Mouse (Mus musculus) ES-CJ7 (cell line): ENCODE data around the gene Fbxw11.
"Not testable (repeated sequence)": the region's sequence is repeated elsewhere in the genome, so short reads cannot be mapped to it uniquely, and the experiment has no call there.

ENCODE experiments used
- DNase-seq: peaks from one replicate; pipeline ENCODE4 v3.0.0; 2011; ENCODE audit warnings: low read depth, low spot score

The Fbxw11 gene

DNA sequence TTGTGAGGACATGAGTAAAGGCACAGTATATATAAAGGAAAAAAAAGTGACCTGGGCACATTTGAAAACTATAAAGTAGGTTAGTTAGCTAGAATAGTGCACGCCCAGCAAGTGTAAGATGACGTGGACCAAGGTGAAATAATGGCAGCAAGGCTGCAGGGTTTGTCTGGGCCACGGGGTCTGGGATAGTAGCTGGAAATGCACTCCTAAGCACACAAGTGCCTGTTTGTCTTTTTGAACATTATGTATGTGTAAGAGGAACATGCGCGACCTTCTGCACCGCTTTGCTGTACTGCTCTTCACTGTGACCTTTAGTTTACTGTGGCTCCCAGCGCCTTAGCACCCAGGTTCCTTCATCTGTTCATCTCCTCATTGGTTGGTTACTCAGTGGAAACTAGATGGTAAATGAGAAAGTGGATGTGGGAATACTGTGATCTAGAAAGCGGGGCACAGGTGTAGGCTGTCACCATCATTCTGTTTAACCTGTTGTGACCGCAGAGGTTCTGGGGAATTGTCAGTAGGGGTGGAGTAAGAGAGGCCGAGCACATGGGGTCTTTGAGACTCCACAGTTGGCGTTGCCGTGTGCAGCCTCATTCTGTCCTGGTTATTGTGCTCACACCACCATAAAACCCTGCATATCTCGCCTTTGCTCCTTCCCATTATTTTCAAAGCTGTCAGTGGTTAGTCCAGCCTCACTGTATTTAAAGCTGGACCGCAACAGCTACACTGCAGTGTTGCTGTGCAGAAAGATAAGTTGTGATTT, 66.4 kb downstream of the Fbxw11 start:
- no peak for DNase-seq

GRCm38 (mm10) chr11:32709563-32709962, 67.0 kb downstream of the Fbxw11 start:
- DNase-seq: peak; percentile 52

- DNase-seq: peak; percentile 32
These were observed 71.7 kb downstream of the Fbxw11 start for GRCm38 (mm10) chr11:32714230-32714629.

GRCm38 (mm10) chr11:32714896-32715295, 72.4 kb downstream of the Fbxw11 start:
- no peak for DNase-seq

DNA sequence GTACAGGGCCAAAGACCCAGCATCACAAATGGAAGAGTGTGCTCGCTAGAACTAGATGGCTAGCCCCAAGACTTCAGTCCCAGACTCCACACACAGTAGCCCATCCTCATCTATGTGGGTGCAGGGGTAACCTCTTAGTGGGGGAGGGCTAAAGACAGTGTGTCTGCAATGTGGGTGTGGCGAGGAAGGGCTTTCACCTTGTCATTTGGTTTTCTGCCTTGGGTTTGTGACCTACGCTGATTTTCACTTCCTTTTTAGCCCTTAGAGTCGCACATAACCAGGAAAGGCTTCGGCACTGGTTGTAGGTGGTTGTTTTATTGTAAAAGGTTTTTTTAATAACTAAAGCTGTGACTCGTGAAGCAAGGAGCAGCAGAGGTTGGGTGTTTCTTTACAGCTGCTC, 73.0 kb downstream of the Fbxw11 start:
- no peak for DNase-seq

DNA sequence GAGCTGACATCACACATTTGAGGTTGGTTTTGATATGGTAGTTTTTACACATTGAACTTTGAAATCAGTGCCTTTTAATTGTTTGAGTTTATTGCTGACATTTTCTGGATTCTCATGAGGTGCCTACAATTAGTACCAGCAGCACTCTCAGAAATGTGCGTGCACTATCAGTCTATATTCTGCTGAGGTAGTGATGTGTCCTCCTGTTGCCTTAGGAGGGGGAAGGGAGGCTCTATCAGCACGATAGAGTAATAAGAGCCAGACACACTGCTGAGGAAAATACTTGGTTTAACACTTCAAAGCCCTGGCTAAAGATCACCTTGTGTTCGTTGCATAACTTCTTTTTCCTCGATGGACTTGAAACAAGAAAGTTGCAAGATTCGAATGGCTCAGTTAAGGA, 73.4 kb downstream of the Fbxw11 start:
- no peak for DNase-seq

DNA sequence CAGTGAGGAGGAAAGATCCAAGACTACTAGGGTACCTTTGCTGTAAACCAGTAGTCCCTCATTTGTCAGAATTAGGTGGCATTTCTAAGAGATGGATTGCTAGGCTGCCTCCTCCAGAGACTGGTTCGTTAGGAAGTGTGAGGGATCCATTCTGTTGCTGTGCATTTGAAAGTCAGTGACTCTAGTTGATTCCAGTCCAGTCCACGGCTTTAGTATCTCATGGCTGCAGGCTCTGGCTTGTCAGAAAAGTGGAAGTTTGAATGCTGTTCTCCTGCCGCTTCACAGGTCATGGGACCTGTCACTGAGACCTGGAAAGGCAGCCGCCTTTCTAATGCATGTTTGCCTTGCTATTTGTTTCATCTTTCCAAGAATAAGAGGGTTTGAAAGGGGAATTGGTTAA, 74.4 kb downstream of the Fbxw11 start:
- no peak for DNase-seq

DNA sequence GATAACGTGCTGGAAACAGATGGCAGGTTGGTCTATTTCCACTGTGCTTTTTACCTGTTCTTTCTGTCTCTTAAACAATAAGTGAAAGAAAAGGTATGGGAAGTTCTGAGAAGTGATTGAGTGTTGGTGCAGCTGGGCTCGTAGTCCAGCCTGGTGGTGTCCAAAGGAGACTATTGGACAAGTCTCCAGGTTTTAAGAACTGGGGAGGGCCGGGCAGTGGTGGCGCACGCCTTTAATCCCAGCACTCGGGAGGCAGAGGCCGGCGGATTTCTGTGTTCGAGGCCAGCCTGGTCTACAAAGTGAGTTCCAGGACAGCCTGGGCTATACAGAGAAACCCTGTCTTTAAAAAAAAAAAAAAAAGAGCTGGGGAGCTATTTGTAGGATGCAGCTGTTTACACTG, 75.2 kb downstream of the Fbxw11 start:
- not testable (repeated sequence) for DNase-seq

DNA sequence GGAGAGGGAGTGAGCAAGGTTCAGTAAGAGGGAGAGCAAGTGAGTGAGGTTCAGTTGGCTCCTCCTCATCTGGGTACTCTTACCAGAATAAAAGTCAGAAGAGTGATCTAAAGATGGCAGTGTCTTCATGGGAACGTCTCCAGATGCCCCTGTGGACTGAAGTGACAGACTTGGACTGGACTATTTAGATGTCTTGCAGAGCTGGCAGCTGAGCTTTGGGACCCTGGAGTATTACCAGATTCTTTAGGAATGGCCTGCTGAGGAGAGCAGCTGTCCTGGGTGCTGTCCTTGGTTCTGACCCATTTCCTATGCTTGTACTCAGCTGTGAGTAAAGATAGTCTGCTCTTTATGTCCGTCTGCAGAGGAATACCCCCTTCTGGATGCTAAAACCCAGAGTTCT, 75.8 kb downstream of the Fbxw11 start:
- peak; percentile 52 for DNase-seq

DNA sequence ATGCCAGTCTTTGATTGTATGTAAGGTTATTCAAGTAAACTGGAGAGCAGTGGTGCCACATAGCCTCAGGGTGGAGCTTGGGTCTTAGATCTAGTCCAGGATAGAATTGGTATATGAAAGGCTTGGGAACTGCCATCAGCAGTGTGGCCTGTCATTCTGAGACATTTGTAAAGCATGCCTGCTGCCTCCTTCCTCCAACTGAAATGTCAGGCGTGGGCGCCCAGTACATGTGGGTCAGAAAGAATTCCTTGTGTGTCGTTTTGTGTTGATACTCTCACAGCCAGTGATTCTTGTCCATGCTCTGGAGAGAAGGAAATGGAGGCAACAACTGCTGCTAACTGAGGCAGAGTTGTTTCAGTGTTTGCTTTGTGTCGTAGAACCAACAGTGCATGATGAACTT, 76.5 kb downstream of the Fbxw11 start:
- DNase-seq: no peak

DNA sequence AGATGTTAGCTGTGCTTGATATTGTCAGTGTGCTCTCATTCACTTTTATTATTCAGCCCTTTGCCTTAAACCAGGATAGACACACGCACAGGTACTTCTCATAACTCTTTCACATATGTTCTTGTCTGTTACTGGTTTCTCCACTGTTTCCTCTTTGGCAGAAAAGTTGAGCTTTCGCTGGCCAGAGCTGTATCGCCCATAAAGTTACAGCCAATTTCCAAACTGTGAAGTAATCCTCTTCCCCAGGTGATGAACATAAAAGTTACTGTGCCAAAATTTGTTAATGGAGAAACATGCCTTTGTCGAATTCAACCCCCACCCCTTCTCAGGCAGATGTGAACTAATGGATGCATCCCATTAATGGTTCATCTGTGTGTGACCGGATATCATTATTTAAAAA, 80.1 kb downstream of the Fbxw11 start:
- no peak for DNase-seq

DNA sequence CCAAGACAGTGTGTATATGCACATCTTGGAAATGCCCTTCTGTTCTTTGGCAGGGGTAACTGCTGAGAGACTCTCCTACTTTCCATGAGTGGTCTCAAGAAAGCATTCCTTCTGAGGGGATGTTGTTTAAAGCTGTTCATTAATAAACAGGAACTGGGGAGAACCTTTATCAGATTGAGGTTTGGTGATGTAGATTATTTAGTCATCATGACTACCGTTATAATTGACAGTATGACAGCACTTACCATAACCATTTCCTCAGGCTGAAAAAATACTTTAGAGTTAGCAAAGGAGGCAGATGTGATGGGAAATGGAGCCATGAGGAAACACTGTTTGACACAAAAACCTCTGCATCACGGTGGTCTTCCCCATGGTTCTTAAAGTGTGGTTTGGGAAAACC, 80.8 kb downstream of the Fbxw11 start:
- no peak for DNase-seq

DNA sequence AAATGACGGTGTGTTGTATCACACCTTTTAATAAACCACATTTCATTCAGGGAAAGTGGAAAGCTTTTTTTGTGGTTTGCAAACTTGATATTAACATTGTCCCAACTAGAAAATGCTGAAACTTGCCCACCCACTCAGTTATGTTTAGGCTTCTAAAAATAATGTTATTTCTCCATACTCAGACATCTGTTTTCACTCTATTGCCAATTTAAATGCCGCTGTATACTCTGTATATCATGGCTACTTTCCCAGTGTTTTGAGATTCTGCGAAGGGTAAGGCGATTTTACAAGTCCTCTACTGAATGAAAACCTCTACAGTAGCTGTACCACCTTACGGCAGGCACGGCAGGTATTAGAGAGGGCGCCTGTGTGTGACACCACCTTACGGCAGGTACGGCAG, 82.6 kb downstream of the Fbxw11 start:
- DNase-seq: no peak

GRCm38 (mm10) chr11:32732467-32732866, 89.9 kb downstream of the Fbxw11 start:
- DNase-seq: no peak

DNA sequence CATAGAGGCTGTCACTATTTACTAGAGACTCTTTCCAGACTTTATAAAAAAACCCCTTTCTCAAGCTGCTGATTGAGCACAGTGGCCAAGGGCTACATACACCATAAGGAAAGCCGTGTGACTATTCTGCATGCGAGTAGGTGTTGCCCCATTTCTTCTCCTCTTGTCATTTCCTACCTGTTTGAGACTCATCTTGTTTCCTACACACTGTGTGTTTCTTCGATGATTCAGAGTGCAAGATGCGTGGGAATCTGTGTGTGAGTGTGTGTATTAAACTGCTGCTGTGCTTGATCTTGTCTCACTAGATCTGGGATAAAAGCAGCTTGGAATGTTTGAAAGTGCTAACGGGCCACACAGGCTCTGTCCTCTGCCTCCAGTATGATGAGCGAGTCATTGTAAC, 90.7 kb downstream of the Fbxw11 start:
- no peak for DNase-seq

GRCm38 (mm10) chr11:32736371-32736770, 93.8 kb downstream of the Fbxw11 start:
- DNase-seq: no peak

DNA sequence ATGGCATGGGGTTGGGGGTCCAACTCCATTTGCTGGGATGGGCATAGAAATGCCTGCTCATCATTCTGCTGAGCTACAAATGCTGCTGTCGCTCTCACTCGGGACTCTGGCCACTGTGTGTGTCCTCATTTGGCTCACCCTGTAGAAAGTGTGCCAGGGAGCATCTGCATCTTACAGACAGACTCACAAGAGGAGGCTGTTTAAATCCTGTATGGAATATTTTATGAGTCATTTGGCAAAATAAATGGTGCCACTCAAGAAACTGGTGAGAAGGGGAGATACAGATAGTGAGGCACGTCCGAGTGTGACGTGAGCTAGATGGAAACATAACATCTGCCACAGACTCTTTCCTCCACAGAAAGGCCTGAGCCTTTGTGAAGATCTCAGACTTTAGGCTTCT, 95.2 kb downstream of the Fbxw11 start:
- no peak for DNase-seq

DNA sequence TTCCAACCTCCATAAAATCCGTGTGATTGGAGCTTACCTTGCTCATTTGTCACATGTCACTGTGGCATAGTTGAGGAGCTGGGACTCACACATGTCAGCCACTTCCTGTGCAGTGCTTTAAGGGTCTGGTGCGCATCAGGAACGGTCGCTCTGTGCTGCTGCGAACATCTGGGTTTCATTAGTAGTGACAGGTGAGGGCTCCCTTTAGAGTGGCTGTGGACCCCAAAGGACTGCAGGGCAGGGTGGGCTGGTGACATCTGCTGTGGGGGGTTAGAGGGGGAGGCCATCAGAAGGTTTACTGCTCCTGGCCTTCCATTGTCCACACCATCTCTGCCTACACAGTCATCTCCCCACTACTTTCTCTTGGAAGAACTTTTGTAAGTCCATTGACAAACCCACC, 101.4 kb downstream of the Fbxw11 start:
- no peak for DNase-seq

DNA sequence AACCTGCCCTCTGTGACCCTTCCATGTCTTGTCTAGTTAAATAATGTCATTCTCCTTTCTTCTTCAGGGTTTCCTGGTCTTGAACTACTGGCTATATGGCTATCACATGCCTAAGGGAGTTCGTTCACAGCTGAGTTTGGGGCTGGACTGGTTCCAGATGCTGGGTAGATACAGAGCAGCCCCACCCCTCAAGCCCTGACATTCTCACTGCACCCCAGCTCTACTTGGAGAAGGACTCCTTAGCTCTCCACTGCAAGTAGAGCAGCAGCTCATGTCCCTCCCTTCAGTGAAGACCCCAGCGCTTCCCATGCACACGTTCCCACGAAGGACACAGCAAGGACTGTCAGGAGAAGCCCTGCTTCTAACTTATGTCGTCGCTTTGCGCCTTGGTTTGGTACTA, 101.9 kb downstream of the Fbxw11 start:
- DNase-seq: no peak

- no peak for DNase-seq
These were observed 102.9 kb downstream of the Fbxw11 start for GRCm38 (mm10) chr11:32745466-32745865.

GRCm38 (mm10) chr11:32746036-32746435, 103.5 kb downstream of the Fbxw11 start:
- DNase-seq: no peak

GRCm38 (mm10) chr11:32746475-32746874, 104.0 kb downstream of the Fbxw11 start:
- DNase-seq: no peak

GRCm38 (mm10) chr11:32748800-32749199, 106.3 kb downstream of the Fbxw11 start:
- DNase-seq: no peak
